Mouse (Mus musculus) heart, postnatal 36 days (tissue): ENCODE measurements around the gene Cox17. TPM values are rescaled to one million over a fixed set of nuclear protein-coding genes. Genes with fewer than 3 reads are reported as not detected.

Source experiments
- DNase-seq, 2 experiments: peaks; one replicate each; pipeline ENCODE4 v3.0.0; 2021 to 2022
- intact Hi-C: fragments of 180-260 bp; cut with DNase I; formaldehyde crosslinking; loops from one replicate; pipeline ENCODE4 v1.15.1; 2025
- total RNA-seq, 2 experiments: library from RNA; stranded (reverse); gene quantifications; 2 replicates each; pipeline ENCODE4 v1.2.3; 2021

Gene Cox17
- total RNA-seq, 2 experiments from 2014 or later: 313 to 334 TPM

GRCm38 (mm10) chr16:38369431-38369830 lies 22.6 kb downstream of the Cox17 start:
- intact Hi-C loops: no loop called here

GRCm38 (mm10) chr16:38369992-38370484 lies 23.2 kb downstream of the Cox17 start:
- intact Hi-C loops: no loop called here

More at GRCm38 (mm10) chr16:38369431-38369830, 22.6 kb downstream of the Cox17 start:
- DNase-seq: no peak

GRCm38 (mm10) chr16:38370633-38371374 lies 24.0 kb downstream of the Cox17 start:
- no peak for DNase-seq
- intact Hi-C loops: no loop called here

More at GRCm38 (mm10) chr16:38369992-38370484, 23.2 kb downstream of the Cox17 start:
- DNase-seq: no peak

GRCm38 (mm10) chr16:38371705-38372296 lies 25.0 kb downstream of the Cox17 start:
- intact Hi-C loops: no loop called here
- DNase-seq: no peak

GRCm38 (mm10) chr16:38372876-38373275 lies 26.1 kb downstream of the Cox17 start:
- intact Hi-C loops: no loop called here
- DNase-seq: no peak

- intact Hi-C loops: no loop called here
Observed at GRCm38 (mm10) chr16:38373439-38373838, 26.6 kb downstream of the Cox17 start.

GRCm38 (mm10) chr16:38373941-38374340 lies 27.1 kb downstream of the Cox17 start:
- intact Hi-C loops: no loop called here
- no peak for DNase-seq

More at GRCm38 (mm10) chr16:38373439-38373838, 26.6 kb downstream of the Cox17 start:
- no peak for DNase-seq

GRCm38 (mm10) chr16:38374379-38375140 lies 27.8 kb downstream of the Cox17 start:
- DNase-seq: no peak
- intact Hi-C loops: loop anchor here (5.0 kb wide), 1 partner anchor 78 kb away; the partner anchor contains the start of gene Adprh

- intact Hi-C loops: loop anchor here (5.0 kb wide), 1 partner anchor 77 kb away; the partner anchor contains the start of gene Adprh
- no peak for DNase-seq
Observed at GRCm38 (mm10) chr16:38375182-38375581, 28.4 kb downstream of the Cox17 start.

- intact Hi-C loops: loop anchor here (5.0 kb wide), 1 partner anchor 76 kb away; the partner anchor contains the start of gene Adprh
- peak in 1 of 2 experiments; percentile 40 for DNase-seq
Observed at GRCm38 (mm10) chr16:38376163-38376840, 29.5 kb downstream of the Cox17 start.

GRCm38 (mm10) chr16:38376841-38377249 lies 30.1 kb downstream of the Cox17 start:
- no peak for DNase-seq
- intact Hi-C loops: loop anchor here (5.0 kb wide), 1 partner anchor 75 kb away; the partner anchor contains the start of gene Adprh

- intact Hi-C loops: loop anchor here (5.0 kb wide), 1 partner anchor 75 kb away; the partner anchor contains the start of gene Adprh
- DNase-seq: no peak
Observed at GRCm38 (mm10) chr16:38377546-38377945, 30.8 kb downstream of the Cox17 start.

- intact Hi-C loops: loop anchor here (5.0 kb wide), 1 partner anchor 74 kb away; the partner anchor contains the start of gene Adprh
- DNase-seq: no peak
Observed at GRCm38 (mm10) chr16:38378591-38378990, 31.8 kb downstream of the Cox17 start.

- no peak for DNase-seq
- intact Hi-C loops: loop anchor here (5.0 kb wide), 1 partner anchor 73 kb away; the partner anchor contains the start of gene Adprh
Observed at GRCm38 (mm10) chr16:38379088-38379487, 32.3 kb downstream of the Cox17 start.

GRCm38 (mm10) chr16:38379493-38379892 lies 32.7 kb downstream of the Cox17 start:
- DNase-seq: no peak
- intact Hi-C loops: loop anchor here (5.0 kb wide), 1 partner anchor 73 kb away; the partner anchor contains the start of gene Adprh

GRCm38 (mm10) chr16:38379926-38380325 lies 33.1 kb downstream of the Cox17 start:
- intact Hi-C loops: loop anchor here (5.0 kb wide), 1 partner anchor 72 kb away; the partner anchor contains the start of gene Adprh
- no peak for DNase-seq

- intact Hi-C loops: no loop called here
- DNase-seq: no peak
Observed at GRCm38 (mm10) chr16:38383683-38384082, 36.9 kb downstream of the Cox17 start.

GRCm38 (mm10) chr16:38385184-38385634 lies 38.4 kb downstream of the Cox17 start:
- no peak for DNase-seq

GRCm38 (mm10) chr16:38385700-38386099 lies 38.9 kb downstream of the Cox17 start:
- intact Hi-C loops: no loop called here
- DNase-seq: no peak

More at GRCm38 (mm10) chr16:38385184-38385634, 38.4 kb downstream of the Cox17 start:
- intact Hi-C loops: no loop called here

GRCm38 (mm10) chr16:38387389-38387788 lies 40.6 kb downstream of the Cox17 start:
- DNase-seq: no peak
- intact Hi-C loops: no loop called here
